Mouse (Mus musculus): ENCODE results near the gene Gm12216.
"Not testable (repeated sequence)": the region's sequence is repeated elsewhere in the genome, so short reads cannot be mapped to it uniquely, and the experiment has no call there.

Gm12216 gene

DNA sequence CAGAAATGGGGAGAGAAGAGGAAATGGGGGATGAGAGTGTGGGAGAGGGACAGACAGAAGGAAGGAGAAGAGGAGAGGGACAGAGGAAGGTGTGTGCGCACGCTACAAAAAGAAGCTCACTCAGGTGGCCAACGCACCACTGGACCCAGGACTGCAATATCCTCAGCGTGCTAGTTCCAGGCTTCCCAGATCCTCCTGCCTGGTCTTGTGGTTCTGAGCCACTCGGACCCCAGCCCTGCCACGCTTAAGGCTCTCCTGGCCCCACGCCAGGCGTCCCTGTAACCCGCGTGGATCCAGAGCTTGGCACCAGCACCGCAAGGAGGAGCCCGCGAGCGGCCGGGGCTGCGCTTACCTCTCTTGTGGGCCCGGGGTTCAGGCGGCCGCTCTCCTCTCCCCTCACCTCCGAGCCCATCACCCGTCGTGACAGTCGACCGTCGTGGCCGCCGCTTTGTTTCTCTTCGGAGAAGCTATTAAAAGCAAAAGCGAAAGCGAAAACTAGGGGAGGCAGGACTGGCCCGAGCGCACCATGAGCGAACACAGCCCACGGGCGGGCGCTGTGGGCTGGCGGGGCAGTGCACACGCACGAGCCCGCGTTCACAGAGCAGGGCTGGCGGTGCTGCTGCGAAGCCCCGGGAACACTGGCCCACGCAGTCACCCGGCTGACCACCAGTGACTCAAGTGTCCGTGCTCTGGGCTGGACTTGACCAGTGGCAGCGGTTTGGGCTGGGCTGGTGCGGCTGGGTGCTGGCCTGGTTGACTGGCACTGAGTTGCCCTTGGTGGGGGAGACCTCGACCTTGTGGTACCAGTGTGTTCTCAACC is at the start of gene Gm12216:
TSS of gene Gm12216 (minus strand) at position 496 of the 820 bp plus-strand sequence.
- DNase-seq (ENCODE audit: low spot score), result not testable (repeated sequence)

DNA sequence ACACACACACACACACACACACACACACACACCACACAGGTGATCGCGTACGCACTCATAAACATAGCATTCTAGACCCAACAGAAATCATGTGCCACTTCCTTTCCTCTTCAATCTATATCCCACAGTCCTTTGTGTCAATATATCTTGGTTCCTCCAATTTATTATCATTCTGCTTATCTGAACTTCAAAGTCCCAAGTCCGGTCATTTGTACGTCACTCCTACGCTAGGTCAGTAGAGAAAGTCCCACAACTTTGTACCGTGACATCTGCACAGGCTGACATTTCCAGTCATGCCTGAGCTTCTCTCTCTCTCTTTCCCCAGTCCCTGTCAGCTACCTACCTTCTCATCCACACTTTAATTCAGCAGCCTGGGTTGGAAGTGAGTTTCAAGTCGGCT is 49.6 kb upstream of the Gm12216 start:
- no peak for DNase-seq (ENCODE audit: low spot score)

DNA sequence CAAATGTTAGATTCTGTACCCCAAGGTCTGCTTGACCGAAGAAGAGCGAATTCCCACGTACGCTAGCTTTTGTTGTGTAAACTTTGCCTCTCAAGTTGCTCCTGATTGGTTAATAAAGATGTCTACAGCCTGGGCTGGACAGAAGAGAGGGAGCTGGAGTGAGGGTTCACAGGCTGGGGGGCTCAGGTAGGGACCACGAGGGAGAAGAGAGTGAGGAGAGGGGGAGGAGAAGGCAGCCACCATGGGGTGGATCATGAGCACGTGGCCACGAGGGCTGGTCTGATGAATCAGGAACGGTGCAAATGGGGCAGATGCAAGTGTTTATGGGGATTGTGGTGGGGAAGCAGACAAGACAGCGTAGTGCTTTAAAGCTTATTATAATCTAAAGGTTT is 45.5 kb upstream of the Gm12216 start:
- DNase-seq (ENCODE audit: low spot score), result no peak

DNA sequence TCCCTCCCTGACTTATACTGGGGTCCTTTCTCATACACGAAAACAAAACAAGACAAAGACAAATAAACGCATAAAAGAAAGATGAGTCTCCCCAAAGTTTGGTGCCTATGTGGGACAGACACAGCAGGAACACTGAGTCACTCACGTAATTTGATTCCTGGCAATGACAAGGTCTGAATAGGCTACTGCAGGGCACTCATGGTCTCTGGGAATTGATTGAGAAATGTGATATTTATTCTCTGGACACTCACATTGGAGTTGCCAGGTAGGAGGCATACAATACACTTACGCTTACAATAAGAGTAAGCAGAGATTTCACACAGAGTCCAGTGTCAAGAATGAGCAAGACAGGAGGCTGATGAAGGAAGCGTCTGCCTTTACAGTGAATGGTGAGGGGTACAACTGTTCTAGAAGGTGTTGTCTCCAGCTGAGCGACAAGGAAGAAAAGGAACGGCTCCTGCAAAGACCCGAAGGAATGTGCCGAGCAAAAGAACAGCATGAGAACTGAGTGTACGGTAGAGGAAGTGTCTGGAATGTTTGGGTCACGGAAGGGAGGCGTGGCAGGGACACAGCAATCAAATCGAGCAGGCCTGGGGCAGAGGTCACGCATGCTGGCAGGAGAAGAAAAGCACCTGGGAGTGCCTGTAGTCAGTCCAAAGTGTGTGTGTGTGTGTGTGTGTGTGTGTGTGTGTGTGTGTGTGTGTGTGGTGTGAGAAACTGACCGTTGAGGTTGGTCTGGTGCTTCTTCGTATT is 44.9 kb upstream of the Gm12216 start:
- no peak for DNase-seq (ENCODE audit: low spot score)

DNA sequence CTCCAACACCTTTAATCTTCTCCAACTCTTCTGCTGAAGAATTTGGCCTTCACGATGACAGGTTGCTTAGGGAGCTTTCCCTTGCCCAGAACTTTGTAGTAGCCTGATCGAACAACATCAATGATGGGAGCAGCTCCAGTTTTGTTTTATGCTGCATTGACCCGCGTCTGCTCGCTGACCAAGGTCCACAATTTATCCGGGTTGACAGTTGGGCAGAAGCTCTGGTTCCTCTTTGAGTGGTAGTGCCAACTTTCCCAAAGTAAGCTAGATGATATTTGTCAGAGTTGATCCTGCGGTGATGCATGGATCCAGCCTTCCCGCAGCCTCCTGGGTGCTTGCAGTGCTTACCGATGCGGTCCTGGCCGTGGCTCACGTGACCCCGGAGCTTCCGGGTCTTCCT is 43.7 kb upstream of the Gm12216 start:
- no peak for DNase-seq (ENCODE audit: low spot score)

DNA sequence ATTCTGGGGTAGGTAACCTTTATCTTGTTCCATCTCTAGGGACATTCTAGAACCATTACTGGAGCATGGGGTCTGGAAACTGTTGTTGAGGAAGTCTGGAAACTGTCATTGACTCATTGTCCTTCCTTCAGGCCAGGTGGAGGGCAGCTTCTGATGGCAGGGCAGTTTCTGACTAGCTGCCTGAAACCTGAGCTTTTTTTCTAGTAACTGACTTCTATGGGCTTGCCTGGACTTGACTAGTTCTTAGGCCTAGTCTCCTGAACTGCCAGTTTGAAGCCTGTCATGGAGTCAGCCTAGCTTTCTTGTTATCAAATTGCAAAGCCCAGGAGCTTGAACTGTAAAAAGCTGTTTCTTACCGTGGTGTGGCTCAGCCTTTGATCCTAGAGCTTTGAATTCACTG is 41.9 kb upstream of the Gm12216 start:
- no peak for DNase-seq (ENCODE audit: low spot score)

DNA sequence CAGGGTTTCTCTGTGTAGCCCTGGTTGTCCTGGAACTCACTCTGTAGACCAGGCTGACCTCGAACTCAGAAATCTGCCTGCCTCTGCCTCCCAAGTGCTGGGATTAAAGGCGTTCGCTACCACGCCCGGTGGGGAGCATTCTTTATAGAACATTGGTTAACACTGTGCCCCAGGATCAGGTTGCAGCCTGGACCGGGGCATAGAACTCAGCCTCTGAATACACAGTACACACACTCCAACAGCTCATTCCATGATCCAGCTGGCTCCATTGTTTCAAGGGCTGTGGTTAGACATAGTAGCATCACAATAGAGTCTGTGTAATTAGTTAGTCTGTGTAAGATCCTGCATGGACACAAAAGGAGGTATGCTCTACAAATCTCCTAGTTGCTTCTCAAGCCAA is 40.9 kb upstream of the Gm12216 start:
- no peak for DNase-seq (ENCODE audit: low spot score)

DNA sequence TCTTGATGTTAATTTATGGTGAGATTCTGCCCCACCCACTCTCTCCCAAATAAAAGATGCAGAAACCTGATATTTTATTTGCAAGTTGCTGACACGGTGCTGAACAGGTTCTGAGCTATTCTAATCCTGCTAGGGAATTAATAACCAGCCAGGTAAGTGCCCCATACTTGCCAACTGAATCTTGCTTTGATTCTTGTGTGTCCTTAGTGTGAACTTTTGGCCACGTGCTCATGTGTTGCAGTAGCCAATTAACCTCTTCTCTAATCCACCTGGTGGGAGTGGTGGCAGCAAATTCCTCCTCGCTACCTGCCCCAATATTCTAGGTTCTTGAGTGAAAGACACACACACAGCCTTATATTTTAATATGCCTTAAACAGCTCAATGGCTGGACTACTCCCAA is 39.9 kb upstream of the Gm12216 start:
- DNase-seq (ENCODE audit: low spot score), result no peak

DNA sequence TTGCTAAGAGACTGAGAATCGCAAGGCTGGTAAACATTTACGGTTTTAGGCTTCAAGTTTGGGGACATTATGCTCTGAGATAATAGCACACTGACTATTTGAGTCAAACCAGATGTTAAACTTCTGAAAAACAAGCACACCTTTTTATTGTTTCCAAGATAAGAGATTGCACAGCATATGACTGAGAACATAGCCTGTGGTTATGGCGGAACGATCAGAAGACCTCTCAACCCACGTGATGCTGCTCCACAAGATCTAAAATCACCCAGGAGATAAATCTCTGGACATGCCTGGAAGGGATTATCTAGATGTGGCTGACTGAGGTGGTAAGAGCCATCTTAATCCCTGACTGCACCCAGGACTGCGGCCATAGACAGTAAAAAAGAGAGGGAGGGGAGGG is 37.9 kb upstream of the Gm12216 start:
- DNase-seq (ENCODE audit: low spot score), result no peak

DNA sequence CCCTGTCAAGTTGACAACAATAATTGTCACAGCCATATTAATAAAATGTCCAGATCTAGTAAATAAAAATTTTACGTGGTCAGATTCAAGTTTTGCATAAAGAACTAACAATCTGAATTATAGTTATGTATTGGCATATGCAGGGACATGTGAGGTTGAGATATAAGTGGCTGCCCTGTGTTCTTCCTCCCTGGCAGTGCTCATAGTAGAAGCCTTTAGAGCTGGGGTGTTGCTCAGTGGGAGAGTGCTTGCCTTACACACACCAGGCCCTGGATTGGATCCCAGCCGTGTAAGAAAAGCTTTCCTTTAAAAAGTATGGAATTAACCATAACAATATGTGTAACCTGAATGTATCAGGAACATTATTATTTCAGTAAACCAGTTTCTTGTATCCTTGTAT is 34.4 kb upstream of the Gm12216 start:
- no peak for DNase-seq (ENCODE audit: low spot score)

DNA sequence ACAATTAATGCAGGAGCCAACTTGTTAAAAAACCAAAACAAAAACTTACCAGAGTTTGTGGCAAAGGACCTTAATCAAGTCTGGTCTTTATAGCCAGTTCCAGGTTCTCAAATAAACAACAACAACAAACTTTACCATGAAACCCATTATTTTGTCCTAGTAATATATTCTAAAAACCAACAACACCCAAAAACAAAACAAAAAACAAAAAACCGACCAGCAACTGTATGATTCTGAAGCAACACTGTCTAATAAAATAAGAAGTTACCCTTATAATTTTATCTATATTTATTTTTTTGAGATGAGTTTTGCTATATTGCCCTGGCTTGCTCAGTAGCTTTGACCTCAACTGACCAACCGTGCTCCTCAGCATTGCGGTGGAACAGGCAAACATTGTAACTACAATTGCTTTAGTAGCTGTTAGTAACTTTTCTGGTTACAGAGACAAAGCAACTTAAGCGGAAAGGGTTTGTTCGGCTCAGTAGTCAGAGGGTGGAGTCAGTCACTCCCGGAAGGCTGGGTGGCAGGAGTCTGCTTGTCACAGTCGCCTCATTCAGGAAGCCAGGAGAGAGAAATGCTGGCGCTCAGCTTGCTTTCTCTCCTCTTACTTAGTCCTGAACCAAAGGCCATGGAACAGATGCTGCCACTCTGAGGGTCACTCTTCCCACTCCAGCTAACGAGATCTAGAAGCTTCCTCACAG is 33.8 kb upstream of the Gm12216 start:
- peak; percentile 8 for DNase-seq (ENCODE audit: low spot score)

DNA sequence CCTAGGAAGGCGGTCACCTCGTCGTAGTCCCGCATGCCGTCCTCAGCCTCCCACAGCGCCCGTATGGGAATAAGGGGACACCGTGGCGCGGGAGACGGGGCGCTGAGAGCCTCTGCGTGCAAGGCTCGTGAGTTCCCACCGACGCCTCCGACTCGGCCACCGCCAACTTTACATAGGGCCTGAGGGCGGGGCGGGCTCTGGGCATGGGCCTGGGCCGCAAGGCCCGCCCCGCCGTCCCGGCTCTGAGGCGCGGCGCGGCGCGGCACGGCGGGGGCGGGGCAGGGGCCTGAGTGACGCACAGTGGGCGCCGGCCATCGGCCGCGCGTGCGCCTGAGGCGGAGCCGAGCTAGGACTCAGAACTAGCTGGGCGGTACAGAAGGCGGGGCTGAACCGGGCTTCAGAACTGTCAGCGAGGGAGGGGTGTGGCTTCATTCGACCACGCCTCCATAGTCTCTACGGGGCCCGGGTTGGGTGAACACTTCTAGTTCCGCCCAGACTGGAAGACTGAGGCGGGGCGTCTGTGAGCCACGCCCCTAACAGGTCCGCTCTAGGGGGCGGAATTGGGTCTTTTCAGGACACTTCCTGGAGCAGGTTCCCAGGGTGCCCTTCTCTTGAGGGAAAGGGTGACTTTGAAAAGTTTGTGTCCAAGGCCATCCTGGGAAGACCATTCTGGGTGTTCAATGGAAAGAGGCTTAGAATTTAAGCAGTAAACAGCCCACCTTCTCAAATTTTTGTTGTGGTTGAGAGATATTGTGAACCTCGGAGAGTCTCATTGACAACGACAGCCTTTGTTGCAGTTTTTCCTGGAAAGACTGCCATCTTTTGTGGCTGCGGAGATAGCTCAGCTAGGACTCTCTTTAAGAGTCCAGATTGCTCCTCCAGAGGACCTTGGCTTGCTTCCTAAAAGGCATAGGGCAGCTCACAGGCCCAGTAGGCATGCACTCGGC is 32.7 kb upstream of the Gm12216 start, which contains the start of gene Slc22a5:
TSS of gene Slc22a5 (minus strand) at position 156 of the 947 bp plus-strand sequence.
- DNase-seq (ENCODE audit: low spot score), result peak; percentile 99

DNA sequence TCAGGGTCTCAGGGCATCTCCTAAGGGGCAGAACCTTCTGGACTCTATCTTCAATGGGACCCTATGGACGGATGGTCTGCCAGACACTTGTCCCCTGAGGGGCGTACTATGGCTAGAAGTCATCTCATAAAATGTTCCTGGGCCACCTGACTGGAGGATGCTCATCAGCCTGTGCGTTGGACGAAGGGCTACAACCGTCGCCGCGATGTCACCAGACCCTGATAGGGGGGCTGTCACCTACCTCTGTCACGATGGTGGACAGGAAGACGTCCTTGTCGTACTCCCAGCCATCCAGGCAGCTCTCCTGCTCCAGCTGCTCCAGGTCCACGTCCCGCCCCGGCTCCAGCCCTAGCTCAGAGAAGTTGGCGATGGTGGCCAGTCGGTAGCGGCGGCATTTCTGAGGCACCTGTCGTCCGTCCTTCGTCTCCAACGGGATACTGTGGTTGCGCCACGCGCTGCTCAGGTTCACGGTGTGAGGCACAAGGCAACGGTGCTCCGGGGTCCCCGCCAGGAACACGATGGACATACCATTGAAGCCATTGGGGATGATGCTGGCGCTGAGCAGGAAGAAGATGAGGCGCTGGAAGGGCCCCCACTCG is 31.9 kb upstream of the Gm12216 start:
- no peak for DNase-seq (ENCODE audit: low spot score)

DNA sequence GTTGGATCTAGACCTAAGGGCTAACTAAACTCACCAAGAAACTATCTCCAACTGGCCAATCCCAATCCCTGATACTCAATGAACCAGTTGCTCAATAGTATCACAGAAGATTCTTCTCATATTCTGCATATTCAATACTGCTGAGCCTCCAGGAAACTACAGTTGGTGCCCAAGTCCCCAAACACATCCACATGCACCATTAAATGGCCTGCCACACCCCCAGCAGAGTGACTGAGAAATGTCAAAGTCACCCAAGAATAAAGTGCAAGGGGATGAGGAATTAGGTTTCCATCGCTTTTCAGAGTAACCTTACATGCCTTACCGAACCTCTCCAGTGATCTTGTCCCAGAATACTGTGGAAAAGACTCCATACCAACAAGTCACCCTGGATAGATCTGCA is 31.2 kb upstream of the Gm12216 start:
- no peak for DNase-seq (ENCODE audit: low spot score)

DNA sequence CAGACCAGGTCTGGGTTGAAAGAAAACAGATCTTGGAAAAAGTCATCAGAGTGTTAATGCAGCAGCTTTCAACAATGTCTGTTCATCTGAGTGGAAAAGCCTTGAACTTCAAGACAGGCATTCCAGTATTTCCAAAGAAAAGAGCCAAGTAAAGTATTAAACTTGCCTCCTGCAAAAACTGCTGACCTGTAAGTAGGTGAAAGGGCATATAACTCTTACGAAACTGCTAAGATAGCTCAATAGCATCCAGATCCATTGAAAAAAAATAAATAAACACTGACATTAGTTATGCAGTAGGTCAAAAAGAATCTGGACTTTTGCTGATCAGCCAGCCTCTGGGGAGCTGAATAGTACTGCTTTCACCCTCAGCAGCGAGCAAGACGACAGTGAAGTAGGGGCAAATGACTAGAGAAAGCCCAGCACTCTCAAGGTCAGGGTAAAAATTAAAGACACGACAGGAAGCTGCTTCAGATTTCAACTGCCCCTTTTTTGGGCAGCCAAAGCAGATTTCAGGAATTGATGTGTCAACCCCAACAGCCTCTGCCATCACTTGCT is 30.1 kb upstream of the Gm12216 start:
- no peak for DNase-seq (ENCODE audit: low spot score)

DNA sequence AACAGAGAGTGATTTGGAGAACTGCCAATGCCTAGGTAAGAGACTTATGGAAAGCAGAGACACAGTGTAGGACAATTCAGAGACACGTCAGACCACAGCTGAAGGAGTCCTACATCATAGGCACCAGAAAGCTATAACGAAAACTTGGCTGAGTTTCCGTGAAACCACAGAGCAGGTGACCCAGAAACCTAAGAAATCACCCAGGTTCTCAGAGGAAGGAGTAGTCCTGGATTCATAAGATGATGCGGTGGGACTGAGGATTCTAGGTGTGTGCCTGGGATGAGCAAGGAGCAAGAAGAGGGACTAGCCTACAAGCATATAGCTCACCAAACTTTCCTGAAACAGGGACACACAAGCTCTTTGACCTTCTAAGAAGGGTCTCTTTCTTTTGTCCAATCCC is 29.2 kb upstream of the Gm12216 start:
- no peak for DNase-seq (ENCODE audit: low spot score)

DNA sequence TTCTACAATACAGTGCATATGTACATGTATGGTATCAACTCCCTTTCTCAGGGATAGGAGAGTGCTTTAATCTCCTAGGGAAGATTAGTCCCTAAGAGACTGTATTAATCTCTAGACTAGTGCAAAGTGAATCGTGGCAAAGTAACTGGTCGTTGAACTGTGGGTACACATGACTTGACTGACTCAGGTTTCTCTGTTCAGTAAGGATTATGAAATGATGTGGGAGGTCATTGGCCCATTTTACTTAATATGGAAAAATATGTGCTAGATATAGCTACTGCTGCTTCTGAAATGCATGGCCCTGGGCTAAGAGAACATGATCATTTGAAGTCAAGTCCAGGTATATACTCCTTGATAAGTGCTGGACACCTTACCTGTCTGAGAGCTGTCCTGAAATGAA is 24.2 kb upstream of the Gm12216 start:
- DNase-seq (ENCODE audit: low spot score), result no peak

DNA sequence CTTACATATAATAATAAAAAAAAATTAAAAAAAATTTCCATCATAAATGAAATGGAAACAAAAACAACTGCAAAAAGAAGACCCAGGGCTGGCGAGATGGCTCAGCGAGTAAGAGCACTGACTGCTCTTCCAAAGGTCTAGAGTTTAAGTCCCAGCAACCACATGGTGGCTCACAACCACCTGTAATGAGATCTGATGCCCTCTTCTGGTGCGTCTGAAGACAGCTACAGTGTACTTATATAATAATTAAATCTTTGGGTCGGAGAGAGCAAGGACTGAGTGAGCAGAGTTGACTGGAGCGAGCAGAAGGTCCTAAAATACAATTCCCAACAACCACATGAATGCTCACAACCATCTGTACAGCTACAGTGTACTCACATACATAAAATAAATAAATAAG is 19.0 kb upstream of the Gm12216 start:
- not testable (repeated sequence) for DNase-seq (ENCODE audit: low spot score)

DNA sequence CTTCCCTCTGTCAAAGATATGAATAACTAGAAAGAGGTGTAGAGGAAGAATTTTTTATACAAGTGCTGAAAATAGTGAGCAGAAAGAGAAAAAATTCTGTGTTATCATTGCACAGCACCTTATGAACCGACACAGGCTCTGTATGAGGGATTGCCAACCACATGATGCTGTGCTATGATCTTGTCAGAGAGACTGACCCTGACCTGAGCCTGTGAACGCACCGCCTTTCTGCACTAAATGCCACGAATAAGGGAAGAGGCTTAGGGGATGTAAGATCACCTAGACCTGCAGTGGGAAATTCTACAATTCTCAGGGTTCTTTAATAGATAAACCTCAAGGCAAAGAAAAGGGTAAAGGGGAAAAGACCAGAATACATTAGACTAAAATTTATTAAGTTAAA is 17.4 kb upstream of the Gm12216 start:
- DNase-seq (ENCODE audit: low spot score), result no peak

DNA sequence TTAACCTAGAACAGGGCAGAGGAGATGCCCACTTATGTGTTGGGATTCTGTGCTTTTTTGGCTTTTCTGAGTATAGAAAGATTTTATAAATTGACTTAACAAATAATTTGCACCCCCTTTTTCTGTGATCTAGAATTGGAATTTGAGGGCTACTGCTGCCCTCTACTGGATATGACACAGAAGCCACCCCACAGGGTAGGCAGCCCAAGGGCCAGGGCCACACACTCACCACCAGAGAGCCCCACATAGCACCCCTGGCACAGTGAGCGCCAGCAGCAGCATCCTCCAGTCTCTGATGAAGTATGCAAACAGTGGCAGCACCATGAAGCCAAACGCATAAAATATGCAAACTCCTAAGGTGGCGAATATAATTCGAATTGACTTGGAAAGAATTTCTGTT is 15.7 kb upstream of the Gm12216 start:
- no peak for DNase-seq (ENCODE audit: low spot score)
